Mouse (Mus musculus): ENCODE measurements around the gene Hivep3. TPM values are rescaled to one million over a fixed set of nuclear protein-coding genes. Genes with fewer than 3 reads are reported as not detected.

The Hivep3 gene
- polyA plus RNA-seq, 1 experiment from 2014 or later = 6.8 TPM

DNA sequence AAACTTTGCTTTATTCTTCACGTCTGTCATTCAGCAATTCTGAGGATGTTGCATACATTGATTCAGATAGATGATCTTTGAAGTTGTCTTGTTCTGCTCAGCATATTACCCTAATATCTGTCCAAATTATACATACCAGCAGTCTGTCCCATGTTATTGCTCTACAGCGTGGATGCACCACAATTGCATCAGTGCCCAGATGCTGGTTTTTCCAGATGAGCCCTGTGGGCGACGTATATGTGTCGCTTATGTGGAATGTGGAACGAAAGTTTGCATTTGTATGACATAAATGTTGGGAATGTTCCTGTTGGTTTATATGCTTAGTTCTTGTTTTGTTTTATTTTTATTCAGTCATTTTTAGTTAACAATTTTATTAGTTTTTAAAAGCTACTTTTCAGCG lies 221.4 kb downstream of the Hivep3 start:
- WGBS = 55% methylated on average over 7 of the region's 7 CpGs
- Histone ChIP-seq H3K4me2 (replicated peaks) (no peak overlapping the region), H3K27ac (replicated peaks) (no peak overlapping the region), H3K4me3 (replicated peaks) (no peak overlapping the region), H3K4me1 (peaks cover 5% of the 10 kb centered on the region), H3K36me3 (no peaks in the 10 kb centered on the region), H3K9me3 (replicated peaks) (no peaks in the 10 kb centered on the region), H3K9ac (no peak overlapping the region), H3K27me3 (no peaks in the 10 kb centered on the region)
- ATAC-seq (ENCODE audit: insufficient number of reproducible peaks, low FRiP score, low TSS enrichment, low read depth) = no peak

DNA sequence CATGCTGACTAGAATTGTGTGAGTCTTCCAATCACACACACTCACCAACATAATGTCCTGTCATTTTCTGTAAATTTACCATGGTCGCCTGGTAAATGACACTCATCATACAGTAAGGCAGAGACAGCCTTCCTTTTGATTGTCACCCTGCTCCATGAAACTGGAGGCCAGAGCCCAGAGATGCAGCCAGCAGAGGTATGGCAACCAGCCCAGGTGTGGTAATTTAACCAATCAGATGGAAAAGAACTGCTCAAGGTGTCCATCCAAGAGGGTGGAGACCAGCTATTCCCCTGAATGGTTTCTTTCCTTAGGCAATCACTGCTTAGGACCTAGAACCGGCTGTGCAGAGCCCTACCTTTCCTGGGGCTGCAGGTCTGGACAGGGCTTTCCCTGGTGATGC lies 224.4 kb downstream of the Hivep3 start:
- 69% methylated on average over 2 of the region's 2 CpGs for WGBS
- no peak overlapping the region for H3K9ac ChIP-seq
- H3K9me3 ChIP-seq (replicated peaks) = no peaks in the 10 kb centered on the region
- H3K4me2 ChIP-seq (replicated peaks) = no peak overlapping the region
- ATAC-seq (ENCODE audit: insufficient number of reproducible peaks, low FRiP score, low TSS enrichment, low read depth) = no peak
- H3K27me3 ChIP-seq = no peaks in the 10 kb centered on the region
- H3K27ac ChIP-seq (replicated peaks) = no peak overlapping the region
- H3K4me1 ChIP-seq = peaks cover 5% of the 10 kb centered on the region
- H3K36me3 ChIP-seq = no peaks in the 10 kb centered on the region
- no peak overlapping the region for H3K4me3 ChIP-seq (replicated peaks)

DNA sequence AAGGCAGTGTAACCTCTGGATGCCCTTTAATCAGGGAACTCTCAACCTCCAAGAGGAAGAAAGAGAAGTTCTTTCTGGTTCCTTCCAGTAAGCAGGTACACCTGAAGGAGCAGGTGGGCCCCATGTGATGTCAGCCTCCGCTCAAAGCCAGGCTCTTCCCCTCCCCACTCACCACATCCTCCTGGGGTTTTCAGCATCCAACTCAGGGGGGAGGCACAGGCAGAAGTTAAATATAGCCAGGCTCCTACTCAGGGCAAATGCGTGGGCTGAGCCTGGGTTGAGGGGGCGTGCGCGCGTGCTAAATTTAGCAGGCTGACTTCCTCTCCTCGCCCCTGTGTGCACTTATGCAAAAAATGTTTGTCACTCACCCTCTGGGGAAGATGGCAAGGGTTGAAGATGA lies 225.7 kb downstream of the Hivep3 start:
- H3K9ac ChIP-seq = no peak overlapping the region
- no peak overlapping the region for H3K4me3 ChIP-seq (replicated peaks)
- WGBS = 50% methylated on average over 7 of the region's 7 CpGs
- H3K9me3 ChIP-seq (replicated peaks) = no peaks in the 10 kb centered on the region
- no peaks in the 10 kb centered on the region for H3K36me3 ChIP-seq
- no peaks in the 10 kb centered on the region for H3K27me3 ChIP-seq
- peaks cover 5% of the 10 kb centered on the region for H3K4me1 ChIP-seq
- no peak overlapping the region for H3K27ac ChIP-seq (replicated peaks)
- no peak for ATAC-seq (ENCODE audit: insufficient number of reproducible peaks, low FRiP score, low TSS enrichment, low read depth)
- H3K4me2 ChIP-seq (replicated peaks) = no peak overlapping the region

DNA sequence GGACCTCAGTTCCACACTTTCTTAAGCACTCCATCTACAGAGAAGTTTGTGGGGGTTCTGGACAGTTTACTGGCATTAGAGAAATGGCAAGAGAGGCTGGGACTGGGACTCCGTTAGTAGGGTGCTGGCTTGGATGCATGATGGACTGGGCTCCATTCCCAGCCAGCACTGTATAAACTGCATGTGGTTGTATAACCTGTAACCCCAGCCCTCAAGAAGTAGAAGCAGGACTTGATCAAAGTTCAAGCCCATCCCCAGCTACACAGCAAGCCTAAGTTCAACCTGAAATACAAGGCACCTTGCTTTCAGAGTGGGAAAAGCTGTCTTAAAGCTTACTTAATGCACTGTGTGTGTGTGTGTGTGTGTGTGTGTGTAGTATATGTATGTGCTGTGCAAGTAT lies 226.3 kb downstream of the Hivep3 start:
- no peaks in the 10 kb centered on the region for H3K27me3 ChIP-seq
- H3K36me3 ChIP-seq = no peaks in the 10 kb centered on the region
- no peak overlapping the region for H3K9ac ChIP-seq
- 87% methylated on average over 1 of the region's 1 CpGs for WGBS
- no peak overlapping the region for H3K4me2 ChIP-seq (replicated peaks)
- H3K4me3 ChIP-seq (replicated peaks) = no peak overlapping the region
- H3K9me3 ChIP-seq (replicated peaks) = no peaks in the 10 kb centered on the region
- H3K4me1 ChIP-seq = peaks cover 5% of the 10 kb centered on the region
- H3K27ac ChIP-seq (replicated peaks) = no peak overlapping the region
- ATAC-seq (ENCODE audit: insufficient number of reproducible peaks, low FRiP score, low TSS enrichment, low read depth) = no peak

DNA sequence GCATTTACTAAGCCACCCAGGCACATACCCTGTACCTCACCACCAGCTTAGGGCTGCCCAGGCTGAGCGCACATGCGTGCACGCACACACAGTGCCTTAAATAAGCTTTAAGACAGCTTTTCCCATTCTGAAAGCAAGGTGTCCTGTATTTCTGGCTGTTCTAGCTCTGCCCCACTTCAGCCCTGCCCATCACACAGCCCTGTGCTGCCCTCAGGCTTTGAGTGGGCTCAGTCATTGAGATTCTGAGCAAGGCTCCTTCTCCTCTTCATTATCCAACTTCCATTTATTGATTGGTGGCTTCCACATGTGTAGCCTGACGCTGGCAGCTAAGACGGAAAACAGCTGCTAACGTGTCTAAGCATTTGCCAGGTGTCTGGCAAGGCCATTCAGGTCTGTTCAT lies 226.9 kb downstream of the Hivep3 start:
- Histone ChIP-seq H3K4me3 (replicated peaks) (no peak overlapping the region), H3K36me3 (no peaks in the 10 kb centered on the region), H3K27ac (replicated peaks) (no peak overlapping the region), H3K4me1 (peaks cover 5% of the 10 kb centered on the region), H3K27me3 (no peaks in the 10 kb centered on the region; the same call in 1 of the 2 replicates), H3K9ac (no peak overlapping the region), H3K9me3 (replicated peaks) (no peaks in the 10 kb centered on the region), H3K4me2 (replicated peaks) (no peak overlapping the region)
- WGBS = 61% methylated on average over 6 of the region's 6 CpGs
- no peak for ATAC-seq (ENCODE audit: insufficient number of reproducible peaks, low FRiP score, low TSS enrichment, low read depth)

DNA sequence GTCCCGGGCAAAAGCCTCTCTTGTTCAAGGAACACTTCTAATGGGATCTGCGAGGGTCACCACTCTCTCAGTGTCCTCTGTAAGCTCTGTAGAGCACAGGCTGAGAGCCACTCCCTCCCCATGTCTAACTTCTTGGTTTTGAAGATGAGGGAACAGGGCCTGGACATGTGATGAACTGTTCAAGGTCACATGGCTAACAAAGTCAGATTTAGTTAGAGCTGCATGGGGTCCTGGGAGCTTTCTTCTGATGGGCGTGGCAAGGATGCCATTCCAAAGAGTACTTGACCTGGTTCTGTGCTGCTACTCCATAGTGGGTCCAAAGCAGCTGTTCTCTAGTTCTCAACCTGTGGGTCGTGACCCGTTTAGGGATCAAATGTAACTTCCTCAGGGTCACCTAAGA lies 227.6 kb downstream of the Hivep3 start:
- Histone ChIP-seq H3K9me3 (replicated peaks) (no peaks in the 10 kb centered on the region), H3K27ac (replicated peaks) (no peak overlapping the region), H3K9ac (no peak overlapping the region), H3K4me2 (replicated peaks) (no peak overlapping the region), H3K27me3 (no peaks in the 10 kb centered on the region; the same call in 1 of the 2 replicates), H3K36me3 (no peaks in the 10 kb centered on the region), H3K4me1 (peaks cover 5% of the 10 kb centered on the region), H3K4me3 (replicated peaks) (no peak overlapping the region)
- WGBS = 82% methylated on average over 5 of the region's 5 CpGs
- ATAC-seq (ENCODE audit: insufficient number of reproducible peaks, low FRiP score, low TSS enrichment, low read depth) = no peak

DNA sequence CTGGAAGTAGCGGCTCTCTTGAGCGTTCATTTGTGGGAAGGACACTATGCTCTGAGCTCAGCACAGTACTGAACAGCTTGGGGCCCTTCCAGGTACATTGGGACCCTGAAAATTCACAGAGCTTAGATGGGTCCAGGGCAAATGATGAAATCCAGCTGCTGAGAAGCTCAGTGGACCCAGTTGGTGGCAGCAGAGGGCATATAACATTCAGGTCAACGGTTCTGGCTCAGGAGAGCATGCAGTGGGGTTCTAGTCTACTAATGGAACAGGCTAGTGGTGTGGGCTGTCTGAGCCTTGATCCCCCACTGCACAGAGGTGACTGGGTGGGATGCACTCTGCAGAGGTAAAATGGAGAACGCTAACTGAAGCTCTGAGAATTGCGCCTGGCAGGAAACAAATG lies 228.5 kb downstream of the Hivep3 start:
- Histone ChIP-seq H3K27ac (replicated peaks) (no peak overlapping the region), H3K4me1 (peaks cover 12% of the 10 kb centered on the region), H3K4me2 (replicated peaks) (no peak overlapping the region), H3K27me3 (no peaks in the 10 kb centered on the region; the same call in 1 of the 2 replicates), H3K4me3 (replicated peaks) (no peak overlapping the region), H3K9me3 (replicated peaks) (no peaks in the 10 kb centered on the region), H3K9ac (no peak overlapping the region), H3K36me3 (no peaks in the 10 kb centered on the region)
- WGBS = 80% methylated on average over 5 of the region's 5 CpGs
- ATAC-seq (ENCODE audit: insufficient number of reproducible peaks, low FRiP score, low TSS enrichment, low read depth) = no peak

DNA sequence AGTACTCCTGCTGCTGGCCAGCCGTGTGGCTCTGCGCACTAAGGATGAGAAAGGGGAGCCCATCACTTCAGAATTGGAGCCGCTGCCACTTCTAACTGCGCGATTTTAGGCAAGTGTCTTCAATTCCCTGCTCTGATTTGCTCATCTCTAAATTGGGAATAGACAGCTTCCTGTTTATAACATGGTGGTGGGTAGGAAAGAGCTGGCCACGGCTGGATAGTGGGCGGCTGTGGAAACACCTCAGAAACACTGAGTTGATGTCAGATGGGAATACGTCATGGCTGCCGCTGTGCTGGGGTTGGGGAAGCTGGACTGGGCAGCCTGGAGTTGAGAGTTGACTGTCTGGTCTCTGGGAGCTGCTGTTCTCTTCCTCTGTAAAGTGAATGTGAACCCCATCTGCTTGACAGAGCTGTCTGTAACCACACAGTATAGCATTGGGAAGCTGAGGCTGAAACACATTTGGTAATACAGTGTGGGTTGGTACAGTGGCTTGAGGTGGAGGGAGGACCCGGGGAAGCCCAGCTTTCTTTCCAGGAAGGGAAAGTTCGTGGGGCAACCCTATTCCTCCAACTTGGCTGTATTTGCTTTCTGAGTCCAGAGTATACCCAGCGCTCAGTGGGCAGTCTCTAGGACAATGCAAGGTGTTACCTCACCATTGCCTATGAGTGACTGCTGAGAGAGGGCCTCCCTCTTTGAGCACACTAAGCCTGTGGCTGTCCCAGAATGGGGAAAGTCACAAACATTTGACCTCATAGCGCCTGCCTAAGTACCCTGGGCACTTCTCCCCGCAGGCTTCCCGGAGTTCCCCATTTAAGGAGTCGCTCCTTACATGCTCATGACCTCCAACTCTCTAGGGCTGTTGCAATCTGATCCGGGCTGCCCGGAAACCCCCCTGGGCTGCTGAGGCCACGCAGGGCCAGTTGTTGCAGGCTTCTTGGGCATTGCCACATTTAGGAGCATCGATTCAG lies 232.8 kb downstream of the Hivep3 start:
- H3K27me3 ChIP-seq = no peaks in the 10 kb centered on the region; the same call in 1 of the 2 replicates
- no peak overlapping the region for H3K4me3 ChIP-seq (replicated peaks)
- H3K9me3 ChIP-seq (replicated peaks) = no peaks in the 10 kb centered on the region
- WGBS = 45% methylated on average over 20 of the region's 20 CpGs
- peaks cover 25% of the 10 kb centered on the region for H3K4me1 ChIP-seq
- H3K9ac ChIP-seq = no peak overlapping the region
- no peaks in the 10 kb centered on the region for H3K36me3 ChIP-seq
- no peak for ATAC-seq (ENCODE audit: insufficient number of reproducible peaks, low FRiP score, low TSS enrichment, low read depth)
- H3K27ac ChIP-seq (replicated peaks) = no peak overlapping the region
- H3K4me2 ChIP-seq (replicated peaks) = no peak overlapping the region

DNA sequence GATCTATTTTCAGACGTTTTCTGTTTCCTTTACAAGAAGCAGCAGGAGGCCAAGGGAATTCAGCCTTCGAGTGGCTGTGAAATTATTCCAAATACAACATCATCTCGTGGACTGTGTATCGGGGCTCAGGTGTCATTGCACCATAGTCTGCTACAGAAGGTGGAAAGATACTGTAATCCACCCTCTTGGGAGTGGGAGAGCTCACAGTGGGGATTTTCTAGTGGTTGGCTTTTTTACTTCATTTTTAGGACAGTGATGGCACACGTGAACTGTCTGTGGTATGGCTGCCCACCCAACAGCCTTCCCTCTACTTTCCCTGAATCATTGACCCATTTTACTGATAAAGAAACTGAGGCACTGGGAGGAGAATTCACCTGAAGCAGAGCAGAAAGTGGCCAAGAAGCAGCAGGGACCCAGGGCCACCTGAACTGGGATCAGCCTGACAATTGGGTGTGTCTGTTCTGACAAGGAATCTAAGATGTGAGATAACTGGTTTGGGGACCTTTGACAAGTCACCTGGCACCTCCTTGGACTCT lies 233.6 kb downstream of the Hivep3 start:
- Histone ChIP-seq H3K27ac (replicated peaks) (no peak overlapping the region), H3K9ac (no peak overlapping the region)

DNA sequence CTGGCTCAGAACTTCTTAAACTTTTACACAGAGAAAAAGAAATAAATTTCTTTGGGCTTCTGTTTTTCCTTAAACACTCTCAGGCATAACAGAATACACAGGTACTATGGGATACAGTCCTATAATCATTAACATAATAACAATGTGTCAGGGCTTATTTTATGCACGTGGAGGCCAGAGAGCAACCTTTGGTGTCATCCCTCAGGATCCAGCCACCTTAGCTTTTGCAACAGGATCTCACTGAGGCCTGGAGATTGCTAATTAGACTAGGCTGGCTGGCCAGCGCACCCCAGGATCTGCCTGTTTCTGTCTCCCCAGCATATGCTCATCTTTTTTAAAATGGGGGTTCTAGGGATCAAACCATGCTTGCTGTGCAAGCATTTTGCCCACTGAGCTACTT lies 234.1 kb downstream of the Hivep3 start:
- no peak overlapping the region for H3K4me2 ChIP-seq (replicated peaks)
- H3K4me1 ChIP-seq = peaks cover 25% of the 10 kb centered on the region
- no peaks in the 10 kb centered on the region for H3K36me3 ChIP-seq
- no peak for ATAC-seq (ENCODE audit: insufficient number of reproducible peaks, low FRiP score, low TSS enrichment, low read depth)
- H3K4me3 ChIP-seq (replicated peaks) = no peak overlapping the region
- 50% methylated on average over 2 of the region's 2 CpGs for WGBS
- no peaks in the 10 kb centered on the region; the same call in 1 of the 2 replicates for H3K27me3 ChIP-seq
- H3K9me3 ChIP-seq (replicated peaks) = no peaks in the 10 kb centered on the region
- no peak overlapping the region for H3K9ac ChIP-seq
- no peak overlapping the region for H3K27ac ChIP-seq (replicated peaks)

More for the DNA sequence above, 233.6 kb downstream of the Hivep3 start:
- Histone ChIP-seq H3K36me3 (no peaks in the 10 kb centered on the region), H3K4me2 (replicated peaks) (no peak overlapping the region), H3K27me3 (no peaks in the 10 kb centered on the region; the same call in 1 of the 2 replicates), H3K9me3 (replicated peaks) (no peaks in the 10 kb centered on the region), H3K4me1 (peaks cover 25% of the 10 kb centered on the region), H3K4me3 (replicated peaks) (no peak overlapping the region)
- ATAC-seq (ENCODE audit: insufficient number of reproducible peaks, low FRiP score, low TSS enrichment, low read depth) = no peak
- 50% methylated on average over 5 of the region's 5 CpGs for WGBS

DNA sequence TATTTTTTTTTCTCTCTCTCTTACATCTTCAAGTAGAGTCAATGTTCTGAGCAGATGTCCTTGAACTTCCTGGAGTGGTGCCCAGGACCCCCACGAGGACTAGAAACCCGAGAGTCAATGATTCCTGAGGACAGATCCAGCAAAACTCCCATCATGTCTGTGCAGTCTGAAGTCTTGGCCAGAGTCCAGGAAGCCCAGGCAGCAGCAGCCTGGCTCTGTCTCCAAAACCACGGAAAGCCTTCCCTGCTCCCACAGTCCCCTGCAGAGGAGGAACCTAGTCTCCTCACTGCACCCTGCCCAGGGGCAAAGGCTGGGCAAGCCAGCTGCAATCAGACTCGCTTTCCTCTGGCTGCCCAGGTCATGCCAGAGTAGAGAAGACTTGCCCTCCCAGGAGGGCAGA lies 234.5 kb downstream of the Hivep3 start:
- Histone ChIP-seq H3K36me3 (no peaks in the 10 kb centered on the region), H3K4me3 (replicated peaks) (no peak overlapping the region), H3K27ac (replicated peaks) (peak overlapping the region; percentile 48), H3K9ac (no peak overlapping the region), H3K27me3 (no peaks in the 10 kb centered on the region; the same call in 1 of the 2 replicates), H3K4me2 (replicated peaks) (no peak overlapping the region), H3K9me3 (replicated peaks) (no peaks in the 10 kb centered on the region), H3K4me1 (peaks cover 25% of the 10 kb centered on the region)
- WGBS = 4% methylated on average over 4 of the region's 4 CpGs
- peak; percentile 78; the same call in 1 of the 2 replicates for ATAC-seq (ENCODE audit: insufficient number of reproducible peaks, low FRiP score, low TSS enrichment, low read depth)

Data from embryonic facial prominence, embryonic 15.5 days (tissue).